Mouse (Mus musculus) liver, embryonic 15.5 days (tissue): Measurements from ENCODE around the gene Chrna9. TPM values are rescaled to one million over a fixed set of nuclear protein-coding genes. Genes with fewer than 3 reads are reported as not detected.

ENCODE experiments used
- ATAC-seq: fragments of 200-750 bp; cut with Nextera tagmentation; 2 replicates; pipeline ENCODE4 v1.8.0; 2017; ENCODE audit warnings: moderate number of reproducible peaks, mild to moderate bottlenecking, moderate library complexity; ENCODE audit not compliant: insufficient read depth
- H3K27ac ChIP-seq: fragments of 300-500 bp; sonication (generic); replicated peaks from 2 replicates; pipeline ENCODE4 v1.5.1; 2015; ENCODE audit warnings: mild to moderate bottlenecking, inconsistent platforms
- H3K27me3 ChIP-seq: fragments of 300-500 bp; sonication (generic); 2 replicates; pipeline ENCODE4 v1.6.1; 2015; ENCODE audit warnings: mild to moderate bottlenecking, inconsistent platforms
- H3K36me3 ChIP-seq: fragments of 300-500 bp; sonication (generic); replicated peaks from 2 replicates; pipeline ENCODE4 v1.6.1; 2015; ENCODE audit warnings: moderate library complexity, mild to moderate bottlenecking, inconsistent platforms
- H3K4me1 ChIP-seq: fragments of 300-500 bp; sonication (generic); replicated peaks from 2 replicates; pipeline ENCODE4 v1.6.1; 2015; ENCODE audit warnings: inconsistent platforms
- H3K4me2 ChIP-seq: fragments of 300-500 bp; sonication (generic); 2 replicates; pipeline ENCODE4 v1.6.1; 2015; ENCODE audit warnings: moderate library complexity, mild to moderate bottlenecking, inconsistent platforms
- H3K4me3 ChIP-seq: fragments of 300-500 bp; sonication (generic); replicated peaks from 2 replicates; pipeline ENCODE4 v1.5.1; 2015; ENCODE audit warnings: mild to moderate bottlenecking, inconsistent platforms
- H3K9ac ChIP-seq: fragments of 300-500 bp; sonication (generic); 2 replicates; pipeline ENCODE4 v1.6.1; 2015; ENCODE audit warnings: moderate library complexity, mild to moderate bottlenecking, inconsistent platforms
- H3K9me3 ChIP-seq: fragments of 300-500 bp; sonication (generic); replicated peaks from 2 replicates; pipeline ENCODE4 v1.6.1; 2016; ENCODE audit warnings: inconsistent platforms
- WGBS: fragments of 180-500 bp; shearing (Covaris S2); methylation state at CpG from one replicate; pipeline ENCODE4 v1.1.7; 2015; ENCODE audit warnings: mixed read lengths; ENCODE audit not compliant: insufficient replicate concordance; 5-methylcytosine and 5-hydroxymethylcytosine counted together
- microRNA-seq: library from miRNA; unstranded; fragments of <30 nt; microRNA quantifications from one replicate; pipeline ENCODE4, GENCODE M21; 2016
- polyA plus RNA-seq: library from polyadenylated mRNA; unstranded; fragments of >200 nt; fragmentation: Nextera tagmentation; extraction: Ambion mirVana; gene quantifications from 2 replicates; pipeline ENCODE4 v1.2.1, GENCODE M21; 2015

Chrna9 gene
- polyA plus RNA-seq, 1 experiment from 2014 or later = not detected

DNA sequence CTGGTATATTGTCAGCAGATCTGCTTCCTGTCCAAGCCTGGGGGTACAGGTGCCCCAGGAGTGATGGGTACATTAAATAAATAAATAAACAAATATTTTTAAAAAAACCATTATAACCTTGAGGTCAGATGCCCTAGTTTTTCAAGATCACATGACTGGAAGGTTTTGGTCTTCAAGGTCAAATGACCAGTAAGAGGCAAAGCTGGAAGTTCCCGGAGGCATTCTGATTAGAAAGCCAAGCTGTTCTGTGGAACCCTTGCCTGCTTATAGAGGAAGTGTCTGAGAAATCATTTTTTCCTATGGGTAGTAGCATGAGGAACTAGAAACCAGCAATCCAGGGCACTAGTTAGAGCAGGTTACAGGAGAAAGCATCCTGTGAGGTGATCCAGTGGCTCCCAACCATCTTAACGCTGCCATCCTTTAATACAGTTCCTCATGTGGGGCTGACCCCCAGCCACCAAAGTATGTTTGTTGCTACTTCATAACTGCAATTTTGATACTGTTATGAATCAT lies 80.8 kb downstream of the Chrna9 start:
- peaks cover 8% of the 10 kb centered on the region for H3K36me3 ChIP-seq
- no peaks in the 10 kb centered on the region for H3K9me3 ChIP-seq
- no peak overlapping the region for H3K4me3 ChIP-seq
- 59% methylated on average over 2 of the region's 2 CpGs for WGBS
- H3K27ac ChIP-seq = no peak overlapping the region
- ATAC-seq = no peak
- H3K4me2 ChIP-seq = no peak overlapping the region
- H3K27me3 ChIP-seq = no peaks in the 10 kb centered on the region
- no peak overlapping the region for H3K9ac ChIP-seq
- peaks cover 6% of the 10 kb centered on the region for H3K4me1 ChIP-seq

DNA sequence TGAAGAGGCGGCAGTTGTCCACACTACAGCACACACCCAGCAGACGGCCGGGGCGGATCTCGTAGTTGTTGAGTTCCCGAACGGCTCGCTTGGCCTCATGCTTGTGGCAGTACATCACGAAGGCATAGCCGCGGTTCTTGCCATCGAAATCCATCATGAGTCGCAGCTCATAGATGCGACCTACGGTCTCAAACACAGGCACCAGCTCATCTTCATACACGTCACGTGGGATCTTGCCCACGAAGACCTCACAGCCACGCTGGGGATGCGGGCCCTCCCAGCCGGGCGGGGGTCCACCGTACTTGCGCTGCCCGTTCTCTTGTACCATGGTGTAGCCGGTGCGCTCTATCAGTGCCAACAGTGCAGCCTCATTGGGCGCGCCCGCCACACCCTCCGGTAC lies 92.1 kb downstream of the Chrna9 start:
- Histone ChIP-seq H3K36me3 (peaks cover 38% of the 10 kb centered on the region), H3K27me3 (no peaks in the 10 kb centered on the region), H3K9ac (no peak overlapping the region), H3K4me1 (peaks cover 5% of the 10 kb centered on the region; the same call in 1 of the 2 replicates), H3K4me3 (no peak overlapping the region), H3K4me2 (no peak overlapping the region), H3K9me3 (no peaks in the 10 kb centered on the region), H3K27ac (no peak overlapping the region)
- 89% methylated on average over 31 of the region's 31 CpGs for WGBS
- no peak for ATAC-seq

Small RNA genes lying within 50 kb of the gene (microRNA-seq; reads per million reads assigned to microRNA genes)
- gene Gm25952 = not detected

Other genes with a start within 250 kb of the Chrna9 start
- gene Pds5a, start 236.6 kb upstream of the Chrna9 start, polyA plus RNA-seq = 20.3 and 21.7 TPM in 2 replicates
- gene N4bp2, start 171.4 kb upstream of the Chrna9 start, polyA plus RNA-seq = 7.8 and 8.5 TPM in 2 replicates
- 1.6 and 1.8 TPM in 2 replicates for gene Rhoh, start 73.7 kb upstream of the Chrna9 start, polyA plus RNA-seq
- 0.12 TPM in 1 of 2 replicates, not detected in the other for gene 9130230L23Rik, start 69.4 kb downstream of the Chrna9 start, polyA plus RNA-seq
- 15.2 and 16.8 TPM in 2 replicates for gene Rbm47, start 238.2 kb downstream of the Chrna9 start, polyA plus RNA-seq